Mouse (Mus musculus): Measurements from ENCODE around the gene Creb5.

The Creb5 gene

GRCm38 (mm10) chr6:53589746-53590145, 302.7 kb downstream of the Creb5 start:
- in situ Hi-C loops (cut with MboI, MseI), result no loop called here

DNA sequence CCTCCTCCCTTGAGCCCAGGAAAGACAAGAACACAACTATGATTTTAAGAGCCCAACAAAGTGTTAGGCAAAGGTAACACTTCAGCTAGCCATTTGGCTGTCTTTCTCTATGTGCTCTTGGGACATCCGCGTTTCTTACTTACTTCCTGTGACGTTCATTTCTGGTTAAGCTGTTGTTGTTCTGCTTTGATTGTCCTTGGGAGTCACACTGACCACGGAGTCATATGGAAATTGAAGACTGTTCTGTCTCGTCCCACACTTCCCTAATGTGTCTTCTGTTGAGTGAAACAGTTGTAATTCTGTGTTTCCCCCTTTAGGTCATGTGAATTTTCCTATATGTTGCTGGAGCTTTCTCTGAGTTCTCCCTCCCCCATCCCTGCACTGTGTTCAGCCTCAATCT, 305.2 kb downstream of the Creb5 start:
- in situ Hi-C loops (cut with MboI, MseI), result no loop called here

DNA sequence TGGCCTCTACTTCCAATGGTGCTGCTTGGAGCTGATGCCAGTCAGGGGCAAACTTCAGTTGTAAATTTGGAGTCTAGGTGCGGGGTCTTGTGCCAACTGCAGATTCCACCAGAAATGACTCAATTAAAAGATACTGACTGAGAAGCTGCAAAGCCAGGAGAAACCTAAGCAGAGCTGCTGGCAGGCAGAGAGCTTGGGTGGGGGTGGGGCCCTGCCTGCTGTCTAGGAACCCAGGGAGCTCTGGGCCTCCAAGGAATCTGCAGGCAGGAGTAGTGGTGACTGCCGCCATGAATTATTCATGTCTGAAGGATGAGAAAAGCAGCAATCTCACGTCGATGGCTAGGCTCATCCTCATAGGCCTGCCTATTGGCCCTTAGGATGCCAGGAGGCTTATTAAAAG, 306.5 kb downstream of the Creb5 start:
- in situ Hi-C loops (cut with MboI, MseI), result no loop called here

DNA sequence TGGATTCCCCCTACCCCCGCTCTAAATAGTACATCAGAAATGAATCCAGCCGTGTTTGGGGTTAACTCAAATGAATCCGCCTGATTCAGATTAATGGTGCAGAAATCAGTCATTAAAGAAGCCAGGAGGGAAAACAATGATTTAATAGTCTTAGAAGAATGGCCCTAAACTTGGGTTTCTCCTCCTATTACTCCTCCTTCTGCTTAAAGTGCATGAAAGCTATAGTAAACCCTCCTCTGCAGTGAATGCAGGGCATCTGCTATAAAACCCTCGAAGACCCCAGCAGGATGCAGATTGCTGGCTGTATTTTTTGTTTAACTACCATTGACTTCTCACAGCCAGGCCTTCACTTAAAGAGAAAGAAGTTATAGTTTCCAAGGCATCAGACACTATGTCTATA, 307.2 kb downstream of the Creb5 start:
- in situ Hi-C loops (cut with MboI, MseI), result no loop called here

DNA sequence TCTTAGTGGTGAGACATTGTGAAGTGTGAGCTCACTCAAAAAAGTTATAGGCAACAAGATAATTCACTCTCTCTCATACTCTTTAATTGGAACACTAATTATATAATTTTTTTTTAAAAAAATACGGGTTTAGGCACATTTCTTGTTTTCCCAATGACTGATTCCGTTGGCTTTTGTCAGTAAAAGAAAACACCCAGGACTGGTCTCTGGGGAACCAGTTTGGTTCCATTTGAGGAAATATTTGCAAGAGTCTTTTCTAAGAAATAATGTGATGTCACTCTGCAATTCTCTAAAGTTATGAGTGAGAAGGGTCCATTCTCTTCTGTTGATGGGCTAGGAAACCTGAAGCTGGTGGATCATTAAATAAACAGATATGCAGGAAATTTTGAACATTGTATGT, 309.3 kb downstream of the Creb5 start:
- in situ Hi-C loops (cut with MboI, MseI), result no loop called here

DNA sequence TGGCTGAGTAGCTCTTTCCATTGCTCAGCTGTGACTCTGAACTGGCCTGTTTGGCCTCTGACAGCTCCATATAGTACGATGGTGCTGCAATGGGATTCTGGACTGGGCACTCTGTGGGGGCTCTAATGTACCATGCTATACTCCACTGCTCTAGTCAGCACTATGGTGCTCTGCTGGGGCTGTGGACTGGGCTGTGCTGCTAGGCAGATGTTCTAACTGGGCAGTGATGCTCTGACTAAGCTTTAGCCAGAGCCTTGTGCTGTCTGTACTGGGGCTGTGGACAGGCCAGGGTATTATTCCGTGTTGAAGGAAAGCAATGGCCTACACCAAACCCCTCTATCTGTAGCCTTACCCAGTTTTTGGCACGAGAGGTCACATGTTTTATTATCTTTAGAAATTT, 316.0 kb downstream of the Creb5 start:
- in situ Hi-C loops (cut with MboI, MseI), result no loop called here

DNA sequence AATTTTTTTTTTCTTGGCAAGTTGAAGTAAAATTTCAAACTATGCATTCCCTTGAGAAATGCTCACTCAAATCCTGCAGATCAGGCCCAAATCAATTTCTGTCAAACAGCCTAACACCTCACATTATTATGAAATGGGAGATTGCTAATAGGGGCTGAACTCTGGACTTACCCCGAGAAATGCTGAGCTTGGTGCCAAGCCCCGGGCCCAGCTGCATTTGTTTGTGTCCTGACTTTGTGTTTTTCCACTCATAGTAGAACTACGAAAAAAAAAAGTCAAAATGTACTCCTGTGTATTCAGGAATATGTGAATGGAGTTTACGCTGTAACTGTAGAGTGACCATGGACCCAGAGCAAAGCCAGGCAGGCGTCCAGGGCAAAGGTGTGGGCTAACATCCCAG, 316.6 kb downstream of the Creb5 start:
- in situ Hi-C loops (cut with MboI, MseI), result no loop called here

- in situ Hi-C loops (cut with MboI, MseI), result no loop called here
Measured at GRCm38 (mm10) chr6:53604386-53604785, 317.3 kb downstream of the Creb5 start.

- in situ Hi-C loops (cut with MboI, MseI), result no loop called here
Measured at GRCm38 (mm10) chr6:53605184-53605583, 318.1 kb downstream of the Creb5 start.

- in situ Hi-C loops (cut with MboI, MseI), result no loop called here
Measured at GRCm38 (mm10) chr6:53611451-53611945, 324.4 kb downstream of the Creb5 start.

- in situ Hi-C loops (cut with MboI, MseI), result no loop called here
Measured at GRCm38 (mm10) chr6:53612681-53613080, 325.6 kb downstream of the Creb5 start.

- in situ Hi-C loops (cut with MboI, MseI), result no loop called here
Measured at GRCm38 (mm10) chr6:53615440-53616211, 328.6 kb downstream of the Creb5 start.

DNA sequence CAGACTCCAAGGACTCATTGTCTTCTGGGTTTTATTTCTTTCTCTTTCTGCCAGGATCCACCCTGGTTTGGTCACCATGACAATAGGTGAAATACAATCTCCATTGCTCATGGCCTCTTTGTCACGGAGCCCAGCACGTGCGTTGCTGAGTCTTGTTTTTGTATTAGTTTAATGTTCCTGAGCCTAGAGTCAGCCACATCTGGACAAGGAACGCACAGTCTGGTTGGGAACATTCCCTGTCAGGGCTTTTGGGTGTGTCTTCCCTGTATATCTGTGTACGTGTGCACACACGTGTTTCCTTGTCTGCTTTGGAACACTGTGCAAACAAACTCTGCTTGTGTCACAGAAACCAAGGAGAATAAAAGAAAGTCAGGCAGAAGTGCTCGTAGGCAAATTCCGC, 331.1 kb downstream of the Creb5 start:
- in situ Hi-C loops (cut with MboI, MseI), result no loop called here

- in situ Hi-C loops (cut with MboI, MseI), result no loop called here
Measured at GRCm38 (mm10) chr6:53619676-53620075, 332.6 kb downstream of the Creb5 start.

DNA sequence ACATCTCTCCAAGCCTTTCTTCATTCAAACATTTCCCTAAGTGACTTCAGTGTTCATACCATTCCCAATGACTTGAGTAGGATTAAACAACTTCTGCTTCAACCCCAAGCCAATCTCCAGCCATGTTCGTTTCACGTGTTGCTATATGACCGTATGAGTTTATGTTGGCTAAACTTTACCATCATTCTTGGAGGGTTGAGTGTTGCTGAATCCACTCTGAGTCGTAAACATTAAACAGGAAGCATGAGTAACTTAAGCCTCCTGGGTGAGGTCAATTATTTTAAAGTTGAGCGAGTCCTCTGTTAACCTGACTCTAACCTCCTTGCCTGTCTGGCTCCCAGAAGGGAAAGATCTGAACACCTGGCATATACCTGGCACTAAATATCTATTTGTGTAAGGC, 334.2 kb downstream of the Creb5 start:
- in situ Hi-C loops (cut with MboI, MseI), result no loop called here

DNA sequence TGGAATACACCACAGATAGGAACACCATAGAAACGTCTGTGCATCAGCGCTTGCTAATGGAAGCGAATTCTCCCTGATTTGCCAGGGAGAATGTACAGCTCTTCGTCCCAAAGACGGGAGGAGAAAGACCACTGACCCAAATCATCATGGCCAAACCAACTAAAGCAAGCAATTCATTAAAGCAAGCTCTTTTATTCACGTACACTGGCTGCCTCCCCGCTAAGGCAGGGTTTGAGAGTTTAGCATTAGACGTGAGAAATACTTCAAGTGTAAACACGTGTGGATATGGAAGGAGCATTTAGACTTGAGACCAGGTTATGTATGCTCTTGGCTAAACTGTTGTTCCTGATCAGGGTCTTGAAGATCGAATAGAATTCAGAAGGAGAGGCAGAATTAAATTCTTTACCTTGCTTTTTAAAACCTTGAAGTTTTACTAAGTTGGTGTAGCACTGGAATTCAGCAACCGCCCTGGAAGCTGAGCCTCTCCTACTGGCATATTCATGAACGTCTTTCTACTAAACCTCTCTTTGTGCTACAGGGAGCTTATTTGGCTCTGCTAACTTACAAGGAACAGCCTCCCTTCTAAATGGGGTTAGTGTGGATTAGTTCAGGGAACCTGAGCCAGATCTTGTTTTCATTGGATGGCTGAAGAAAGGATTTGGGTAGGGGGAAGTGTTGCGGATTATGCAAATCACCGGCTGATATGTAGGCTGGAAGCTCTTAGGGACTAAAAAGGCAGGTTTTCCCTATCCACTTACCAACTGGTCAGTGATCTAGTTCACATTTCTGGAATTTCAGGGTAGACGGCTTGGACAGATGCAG, 337.6 kb downstream of the Creb5 start:
- in situ Hi-C loops (cut with MboI, MseI), result no loop called here

DNA sequence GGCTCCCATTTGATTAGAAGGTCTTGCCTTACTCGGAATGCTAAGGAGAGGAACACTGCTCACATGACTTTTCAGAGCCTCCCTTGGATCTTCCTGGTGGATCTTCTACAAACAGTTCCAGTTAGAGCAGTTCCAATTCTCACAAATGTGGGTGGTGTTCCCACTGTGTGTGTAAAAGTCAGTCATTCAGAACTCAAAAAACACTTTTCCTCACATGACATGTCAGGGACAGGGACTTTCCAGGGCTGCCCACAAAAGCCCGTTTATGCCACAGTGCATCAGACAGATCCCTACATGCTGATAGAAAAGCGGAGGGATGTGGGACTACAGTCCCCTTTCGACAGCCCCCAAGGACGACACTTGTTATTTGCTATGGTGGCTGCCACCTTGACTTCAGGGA, 339.0 kb downstream of the Creb5 start:
- in situ Hi-C loops (cut with MboI, MseI), result no loop called here

GRCm38 (mm10) chr6:53628714-53629113, 341.6 kb downstream of the Creb5 start:
- in situ Hi-C loops (cut with MboI, MseI), result no loop called here

DNA sequence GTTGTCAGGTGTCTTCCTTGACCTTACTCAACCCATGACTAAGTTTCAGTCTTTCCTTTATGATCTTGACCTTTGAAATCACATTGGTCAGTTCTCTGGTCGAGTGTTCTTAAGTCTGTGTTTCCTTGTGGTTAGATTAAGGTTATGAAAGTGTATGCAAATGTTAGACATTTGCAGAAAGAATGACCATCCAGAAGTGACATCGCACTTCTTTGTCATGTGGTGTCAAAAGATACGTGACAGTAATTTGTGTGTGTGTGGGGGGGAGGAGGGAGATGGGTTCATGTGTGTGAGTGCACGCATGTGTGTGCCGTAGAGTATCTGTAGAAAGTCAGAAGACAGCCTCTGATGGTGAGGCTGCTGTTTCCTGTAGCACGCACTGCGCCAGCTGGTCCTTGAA, 348.4 kb downstream of the Creb5 start:
- in situ Hi-C loops (cut with MboI, MseI), result no loop called here

DNA sequence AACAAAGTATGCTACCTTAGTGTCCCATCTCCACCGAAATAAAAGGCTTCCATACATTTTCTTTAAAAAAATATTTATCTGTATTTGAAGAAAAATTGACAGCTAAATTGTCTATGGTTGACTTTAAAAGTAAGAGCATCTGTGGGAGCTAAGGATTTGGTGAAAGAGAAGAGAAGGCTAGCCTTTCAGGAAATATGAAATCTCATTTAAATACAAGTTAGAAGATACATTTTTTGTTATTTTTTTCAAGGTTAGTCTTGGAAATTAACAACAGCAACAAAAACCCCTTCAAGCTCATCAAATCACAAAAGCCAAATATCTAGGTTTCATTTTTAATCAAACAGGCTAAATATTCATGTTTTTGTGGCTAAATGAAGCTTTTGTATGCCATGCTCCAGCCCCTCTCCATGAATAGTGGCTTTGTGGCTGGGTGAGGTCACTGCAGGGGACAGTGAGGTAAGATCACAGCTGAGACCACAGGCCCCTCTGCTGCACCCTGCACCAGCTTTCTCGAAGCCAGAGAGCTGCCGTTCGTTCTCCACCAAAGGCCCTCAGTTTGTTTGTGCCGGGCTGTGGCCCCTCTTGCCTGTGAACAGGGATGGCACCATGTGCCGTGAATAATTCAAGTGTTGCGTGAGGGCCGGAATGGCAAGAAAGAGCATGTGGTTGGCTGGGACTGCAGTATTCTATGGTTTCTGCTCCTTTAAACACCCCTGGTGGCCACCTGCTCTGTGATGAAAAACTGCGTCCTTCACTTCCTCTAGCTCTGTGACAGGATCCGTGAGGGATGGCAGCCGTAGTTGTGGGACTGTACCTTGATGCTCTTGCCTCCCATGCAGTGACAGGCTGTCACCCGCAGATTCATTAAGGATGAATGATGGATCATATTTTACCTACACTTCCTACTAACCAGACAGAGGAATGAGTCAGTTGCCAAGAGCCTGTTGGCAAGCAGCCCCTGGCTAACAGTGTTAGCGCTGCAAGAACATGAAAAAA, 350.6 kb downstream of the Creb5 start:
- in situ Hi-C loops (cut with MboI, MseI), result no loop called here

Data from T-helper 2 cell (primary cell).